Mouse (Mus musculus) kidney, postnatal 25 days (tissue): ENCODE measurements at regions not wholly inside any gene's neighbourhood (a gene's known extent, or its start where the extent isn't known, plus 50 kb on each side); places are given as distances from the start of the nearest gene placed in this dataset.
"Not testable (repeated sequence)": the region's sequence is repeated elsewhere in the genome, so short reads cannot be mapped to it uniquely, and the experiment has no call there.

Experiments
- DNase-seq, 2 experiments: peaks; one replicate each; pipeline ENCODE4 v3.0.0; 2021; ENCODE audit warnings: mixed read lengths in 2 of 2

GRCm38 (mm10) chr12:64137997-64138396 lies 336.5 kb downstream of the Fscb start:
- DNase-seq, result no peak

- DNase-seq, result no peak
Observed at GRCm38 (mm10) chr12:64116438-64116837, 358.1 kb downstream of the Fscb start.

GRCm38 (mm10) chr12:64114476-64114875 lies 360.0 kb downstream of the Fscb start:
- no peak for DNase-seq

GRCm38 (mm10) chr12:64104214-64104613 lies 370.3 kb downstream of the Fscb start:
- peak; percentile 24 to 27 for DNase-seq

- peak in 1 of 2 experiments; percentile 1 for DNase-seq
Observed at GRCm38 (mm10) chr12:64076789-64077188, 397.7 kb downstream of the Fscb start.

GRCm38 (mm10) chr12:64045528-64045927 lies 429.0 kb downstream of the Fscb start:
- no peak for DNase-seq

- not testable (repeated sequence) for DNase-seq
Observed at GRCm38 (mm10) chr12:64008631-64009030, 465.9 kb downstream of the Fscb start.
